Mouse (Mus musculus) cortical plate, adult 2 months (tissue): Measurements from ENCODE around the gene Ccdc18.

Experiments
- CTCF ChIP-seq: fragments of 200-500 bp; IDR thresholded peaks from 2 replicates; pipeline ENCODE4 v1.5.1; 2011; ENCODE audit warnings: mild to moderate bottlenecking, control low read depth, low read length; ENCODE audit not compliant: insufficient read depth; ENCODE audit errors: extremely low read depth
- POLR2A ChIP-seq: fragments of 200-500 bp; IDR thresholded peaks from 2 replicates; pipeline ENCODE4 v1.6.1; 2011; ENCODE audit warnings: mild to moderate bottlenecking, low read length, control low read depth; ENCODE audit not compliant: insufficient read depth; ENCODE audit errors: extremely low read depth

GRCm38 (mm10) chr5:108250033-108250432, 117.4 kb downstream of the Ccdc18 start:
- TF ChIP-seq POLR2A (no peak), CTCF (no peak)
